Mouse (Mus musculus): Measurements from ENCODE around the gene Cntnap5b. TPM values are rescaled to one million over a fixed set of nuclear protein-coding genes. Genes with fewer than 3 reads are reported as not detected.
"Not testable (repeated sequence)": the region's sequence is repeated elsewhere in the genome, so short reads cannot be mapped to it uniquely, and the experiment has no call there.

The Cntnap5b gene
- polyA plus RNA-seq, 1 experiment from 2014 or later = 4.2 TPM

- Histone ChIP-seq H3K36me3 (ENCODE audit: control insufficient read depth, insufficient read depth, low read length) (no peaks in the 10 kb centered on the region), H3K27ac (ENCODE audit: low read depth, low read length) (no peak overlapping the region), H3K4me2 (ENCODE audit: low read length) (no peak overlapping the region), H3K9me3 (ENCODE audit: control insufficient read depth, low read length) (no peaks in the 10 kb centered on the region), H3K27me3 (replicated peaks; ENCODE audit: control insufficient read depth, insufficient read depth, low read length) (no peaks in the 10 kb centered on the region), H3K4me3 (ENCODE audit: low read length) (no peak overlapping the region), H3K9ac (ENCODE audit: low read depth, low read length) (no peak overlapping the region), H3K4me1 (ENCODE audit: control insufficient read depth, insufficient read depth, low read depth, low read length) (no peaks in the 10 kb centered on the region)
- no peak for ATAC-seq
- 88% methylated on average over 2 of the region's 2 CpGs for WGBS
Observed at GRCm38 (mm10) chr1:99967300-99968089, 194.9 kb downstream of the Cntnap5b start.

GRCm38 (mm10) chr1:99970184-99971086 lies 197.9 kb downstream of the Cntnap5b start:
- no peaks in the 10 kb centered on the region for H3K27me3 ChIP-seq (replicated peaks; ENCODE audit: control insufficient read depth, insufficient read depth, low read length)
- no peaks in the 10 kb centered on the region for H3K9me3 ChIP-seq (ENCODE audit: control insufficient read depth, low read length)
- ATAC-seq = peak; percentile 54; the same call in 1 of the 2 replicates
- no peak overlapping the region for H3K9ac ChIP-seq (ENCODE audit: low read depth, low read length)
- H3K4me1 ChIP-seq (ENCODE audit: control insufficient read depth, insufficient read depth, low read depth, low read length) = no peaks in the 10 kb centered on the region
- 15% methylated on average over 4 of the region's 4 CpGs for WGBS
- H3K4me2 ChIP-seq (ENCODE audit: low read length) = no peak overlapping the region
- H3K36me3 ChIP-seq (ENCODE audit: control insufficient read depth, insufficient read depth, low read length) = no peaks in the 10 kb centered on the region
- H3K4me3 ChIP-seq (ENCODE audit: low read length) = no peak overlapping the region
- H3K27ac ChIP-seq (ENCODE audit: low read depth, low read length) = no peak overlapping the region

GRCm38 (mm10) chr1:100001226-100001625 lies 228.7 kb downstream of the Cntnap5b start:
- not testable (repeated sequence) for H3K36me3 ChIP-seq (ENCODE audit: control insufficient read depth, insufficient read depth, low read length); H3K9ac ChIP-seq (ENCODE audit: low read depth, low read length); H3K27ac ChIP-seq (ENCODE audit: low read depth, low read length); H3K9me3 ChIP-seq (ENCODE audit: control insufficient read depth, low read length); H3K4me3 ChIP-seq (ENCODE audit: low read length); H3K4me2 ChIP-seq (ENCODE audit: low read length); ATAC-seq; H3K27me3 ChIP-seq (replicated peaks; ENCODE audit: control insufficient read depth, insufficient read depth, low read length); H3K4me1 ChIP-seq (ENCODE audit: control insufficient read depth, insufficient read depth, low read depth, low read length)
- 86% methylated on average over 4 of the region's 4 CpGs for WGBS

GRCm38 (mm10) chr1:100006021-100006745 lies 233.6 kb downstream of the Cntnap5b start:
- no peak overlapping the region for H3K4me3 ChIP-seq (ENCODE audit: low read length)
- ATAC-seq = 0 out of 2 replicates have a peak, but pooled peaks have one; percentile 34
- no peak overlapping the region for H3K4me2 ChIP-seq (ENCODE audit: low read length)
- WGBS = 83% methylated on average over 5 of the region's 5 CpGs
- no peaks in the 10 kb centered on the region for H3K27me3 ChIP-seq (replicated peaks; ENCODE audit: control insufficient read depth, insufficient read depth, low read length)
- no peaks in the 10 kb centered on the region for H3K9me3 ChIP-seq (ENCODE audit: control insufficient read depth, low read length)
- no peak overlapping the region for H3K27ac ChIP-seq (ENCODE audit: low read depth, low read length)
- no peaks in the 10 kb centered on the region for H3K36me3 ChIP-seq (ENCODE audit: control insufficient read depth, insufficient read depth, low read length)
- no peak overlapping the region for H3K9ac ChIP-seq (ENCODE audit: low read depth, low read length)
- no peaks in the 10 kb centered on the region for H3K4me1 ChIP-seq (ENCODE audit: control insufficient read depth, insufficient read depth, low read depth, low read length)

- Histone ChIP-seq H3K4me2 (ENCODE audit: low read length) (no peak overlapping the region), H3K36me3 (ENCODE audit: control insufficient read depth, insufficient read depth, low read length) (no peaks in the 10 kb centered on the region), H3K27me3 (replicated peaks; ENCODE audit: control insufficient read depth, insufficient read depth, low read length) (no peaks in the 10 kb centered on the region), H3K9ac (ENCODE audit: low read depth, low read length) (no peak overlapping the region), H3K4me1 (ENCODE audit: control insufficient read depth, insufficient read depth, low read depth, low read length) (no peaks in the 10 kb centered on the region), H3K27ac (ENCODE audit: low read depth, low read length) (no peak overlapping the region), H3K9me3 (ENCODE audit: control insufficient read depth, low read length) (no peaks in the 10 kb centered on the region), H3K4me3 (ENCODE audit: low read length) (no peak overlapping the region)
- ATAC-seq = no peak
- 74% methylated on average over 2 of the region's 2 CpGs for WGBS
Observed at GRCm38 (mm10) chr1:100041808-100042207, 269.2 kb downstream of the Cntnap5b start.

GRCm38 (mm10) chr1:100079812-100080211 lies 307.2 kb downstream of the Cntnap5b start:
- Histone ChIP-seq H3K9me3 (ENCODE audit: control insufficient read depth, low read length) (0 out of 2 replicates have a peak, but pooled peaks cover 2% of the 10 kb centered on the region), H3K9ac (ENCODE audit: low read depth, low read length) (no peak overlapping the region), H3K27me3 (replicated peaks; ENCODE audit: control insufficient read depth, insufficient read depth, low read length) (no peaks in the 10 kb centered on the region), H3K27ac (ENCODE audit: low read depth, low read length) (no peak overlapping the region), H3K4me3 (ENCODE audit: low read length) (no peak overlapping the region), H3K4me1 (ENCODE audit: control insufficient read depth, insufficient read depth, low read depth, low read length) (no peaks in the 10 kb centered on the region), H3K4me2 (ENCODE audit: low read length) (no peak overlapping the region), H3K36me3 (ENCODE audit: control insufficient read depth, insufficient read depth, low read length) (no peaks in the 10 kb centered on the region)
- no peak for ATAC-seq
- 73% methylated on average over 2 of the region's 2 CpGs for WGBS

GRCm38 (mm10) chr1:100100516-100100915 lies 328.0 kb downstream of the Cntnap5b start:
- Histone ChIP-seq H3K9me3 (ENCODE audit: control insufficient read depth, low read length) (no peaks in the 10 kb centered on the region; the same call in 1 of the 2 replicates), H3K27me3 (replicated peaks; ENCODE audit: control insufficient read depth, insufficient read depth, low read length) (no peaks in the 10 kb centered on the region), H3K4me3 (ENCODE audit: low read length) (no peak overlapping the region), H3K9ac (ENCODE audit: low read depth, low read length) (no peak overlapping the region), H3K36me3 (ENCODE audit: control insufficient read depth, insufficient read depth, low read length) (no peaks in the 10 kb centered on the region), H3K4me2 (ENCODE audit: low read length) (no peak overlapping the region), H3K27ac (ENCODE audit: low read depth, low read length) (no peak overlapping the region), H3K4me1 (ENCODE audit: control insufficient read depth, insufficient read depth, low read depth, low read length) (no peaks in the 10 kb centered on the region)
- no peak for ATAC-seq

GRCm38 (mm10) chr1:100101017-100101416 lies 328.5 kb downstream of the Cntnap5b start:
- Histone ChIP-seq H3K9me3 (ENCODE audit: control insufficient read depth, low read length) (no peaks in the 10 kb centered on the region; the same call in 1 of the 2 replicates), H3K4me3 (ENCODE audit: low read length) (no peak overlapping the region), H3K27ac (ENCODE audit: low read depth, low read length) (no peak overlapping the region), H3K4me1 (ENCODE audit: control insufficient read depth, insufficient read depth, low read depth, low read length) (no peaks in the 10 kb centered on the region), H3K4me2 (ENCODE audit: low read length) (no peak overlapping the region), H3K36me3 (ENCODE audit: control insufficient read depth, insufficient read depth, low read length) (no peaks in the 10 kb centered on the region), H3K27me3 (replicated peaks; ENCODE audit: control insufficient read depth, insufficient read depth, low read length) (no peaks in the 10 kb centered on the region), H3K9ac (ENCODE audit: low read depth, low read length) (no peak overlapping the region)
- ATAC-seq = no peak
- WGBS = 84% methylated on average over 1 of the region's 1 CpGs

All from hindbrain, embryonic 16.5 days (tissue).